Mouse (Mus musculus) megakaryocyte-erythroid progenitor cell, adult 5-6 weeks (primary cell): ENCODE results near the gene Pgm2. TPM values are rescaled to one million over a fixed set of nuclear protein-coding genes. Genes with fewer than 3 reads are reported as not detected.
A peak's percentile ranks its signal among the peaks of the same experiment; 100 is the strongest.

ENCODE experiments used
- ATAC-seq: replicated peaks from 2 replicates; pipeline ENCODE4 v1.8.0; 2016; ENCODE audit warnings: mild to moderate bottlenecking, inconsistent platforms; ENCODE audit not compliant: severe bottlenecking, poor library complexity, low FRiP score, low TSS enrichment
- total RNA-seq, 2 experiments: library from RNA; stranded (forward) in 1 of 2; stranded (reverse) in 1 of 2; fragments of 200-1000, 215-1000 nt in 1 of 2; fragments of >200 nt in 1 of 2; fragmentation: Nextera tagmentation in 1 of 2; gene quantifications; 2 replicates each; pipeline ENCODE4 v1.2.3; 2014 to 2017

The Pgm2 gene
- total RNA-seq, 2 experiments from 2014 or later, result 44.1 to 65.8 TPM

DNA sequence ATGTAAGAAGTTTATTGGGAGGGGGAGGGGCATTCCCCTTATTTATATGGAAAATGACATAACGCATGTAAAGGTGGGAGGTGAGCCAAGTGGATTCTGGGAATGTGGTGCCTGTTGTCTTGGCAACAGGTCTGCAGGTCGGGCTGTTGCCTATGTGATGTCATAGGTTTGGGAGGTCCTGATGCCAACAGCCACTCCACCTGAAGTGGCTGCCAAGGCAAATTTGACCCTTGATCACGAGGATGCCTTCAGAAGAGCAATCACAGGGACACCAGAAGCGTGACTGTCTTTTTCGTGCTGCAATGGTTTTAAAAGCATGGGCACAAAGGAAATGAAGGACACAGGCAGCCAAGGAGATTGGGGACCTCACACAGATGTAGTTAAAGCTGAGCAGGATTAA is 33.0 kb downstream of the Pgm2 start:
- no peak for ATAC-seq

DNA sequence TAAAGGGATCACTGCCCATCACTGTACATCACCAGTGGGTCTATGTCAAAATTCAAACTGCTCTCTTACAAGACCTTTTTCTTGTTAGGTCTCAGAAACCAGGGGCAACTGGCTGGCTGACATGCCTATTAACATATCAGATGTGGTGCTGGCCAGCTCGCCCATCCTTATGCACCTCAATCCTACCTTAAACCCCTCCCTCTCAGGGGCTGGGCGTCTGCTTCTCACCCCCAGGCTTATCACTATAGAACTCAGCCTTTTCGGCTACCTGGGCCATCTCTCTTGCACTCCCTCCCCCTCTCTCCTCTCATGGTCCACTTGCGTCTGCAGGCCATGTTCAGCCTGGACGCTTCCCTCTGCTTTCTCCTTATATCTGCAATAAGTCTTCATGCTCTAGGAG is 38.8 kb downstream of the Pgm2 start:
- ATAC-seq, result no peak

DNA sequence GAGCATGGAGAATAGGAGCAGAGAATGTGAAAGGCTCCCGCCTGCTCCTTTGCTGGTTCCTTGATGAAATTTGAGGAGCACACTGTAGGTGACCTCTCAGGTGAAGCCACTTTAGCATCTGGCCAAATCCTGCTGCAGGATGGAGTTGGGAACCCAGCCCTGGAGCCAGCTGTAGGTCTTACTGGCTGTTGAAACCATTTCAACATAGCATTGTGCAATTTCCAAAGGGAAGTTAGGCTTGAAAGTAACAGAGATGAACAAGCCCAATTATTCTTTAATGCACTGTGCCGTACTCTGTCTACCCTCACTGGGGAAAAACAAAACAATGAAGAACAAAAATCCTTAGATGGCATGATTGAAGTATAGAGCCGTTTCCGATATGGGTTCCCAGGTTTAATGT is 41.2 kb downstream of the Pgm2 start:
- no peak for ATAC-seq

DNA sequence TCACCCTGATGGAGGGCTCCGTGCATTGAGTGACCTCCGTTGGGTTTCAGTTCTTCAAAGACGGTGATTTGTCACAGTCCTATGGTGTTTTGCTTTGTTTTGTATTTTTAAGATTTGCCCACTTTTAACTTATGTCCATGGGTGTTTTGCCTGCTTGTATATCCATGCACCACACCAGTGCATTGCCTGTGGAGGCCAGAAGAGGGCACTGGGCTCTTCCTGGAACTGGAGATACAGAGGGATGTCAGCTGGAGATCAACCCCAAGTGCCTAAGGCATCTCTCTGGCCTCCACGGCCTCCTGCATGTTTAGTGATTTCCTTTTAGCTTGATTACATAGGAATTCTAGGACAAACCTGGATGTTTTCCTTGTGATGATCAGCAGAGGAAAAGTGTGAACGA is 43.6 kb downstream of the Pgm2 start:
- ATAC-seq, result peak; percentile 82

DNA sequence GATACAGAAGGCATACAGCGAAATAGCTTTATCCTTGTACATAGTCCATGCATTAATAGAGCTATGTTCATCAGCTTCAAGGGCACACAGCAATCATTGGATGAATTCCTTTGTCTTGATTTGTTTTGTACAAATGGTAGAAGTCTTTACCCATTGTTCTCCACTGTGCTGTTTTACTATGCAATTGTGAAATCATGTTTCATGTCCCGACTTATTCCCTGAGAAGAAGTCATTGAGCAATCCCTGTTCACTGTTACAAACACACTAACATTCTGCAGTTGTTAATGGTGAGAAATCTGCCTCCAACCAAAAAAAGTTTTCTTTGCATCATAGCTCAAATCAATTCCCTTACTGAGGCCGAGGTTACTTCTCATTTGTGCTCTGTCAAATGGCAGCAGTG is 47.5 kb downstream of the Pgm2 start:
- no peak for ATAC-seq

DNA sequence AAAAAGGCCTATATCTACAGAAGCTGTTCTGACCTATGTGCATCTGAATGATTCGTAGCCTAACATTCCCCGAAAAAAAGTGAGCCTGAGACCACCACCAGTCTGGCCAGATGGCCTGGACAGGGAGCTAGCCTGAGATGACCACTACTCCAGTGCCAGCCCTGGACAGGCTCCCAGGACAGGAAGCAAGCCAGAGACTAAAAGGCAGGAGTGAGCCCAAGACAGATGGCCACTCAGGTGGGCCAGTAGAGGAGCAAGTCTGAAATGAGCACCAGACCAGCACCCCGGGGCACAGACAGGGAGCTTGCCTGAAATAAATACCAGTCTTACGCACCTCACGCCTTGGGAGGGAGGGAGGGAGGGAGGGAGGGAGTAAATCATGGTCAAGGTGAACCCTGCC is 51.6 kb downstream of the Pgm2 start:
- ATAC-seq, result no peak

DNA sequence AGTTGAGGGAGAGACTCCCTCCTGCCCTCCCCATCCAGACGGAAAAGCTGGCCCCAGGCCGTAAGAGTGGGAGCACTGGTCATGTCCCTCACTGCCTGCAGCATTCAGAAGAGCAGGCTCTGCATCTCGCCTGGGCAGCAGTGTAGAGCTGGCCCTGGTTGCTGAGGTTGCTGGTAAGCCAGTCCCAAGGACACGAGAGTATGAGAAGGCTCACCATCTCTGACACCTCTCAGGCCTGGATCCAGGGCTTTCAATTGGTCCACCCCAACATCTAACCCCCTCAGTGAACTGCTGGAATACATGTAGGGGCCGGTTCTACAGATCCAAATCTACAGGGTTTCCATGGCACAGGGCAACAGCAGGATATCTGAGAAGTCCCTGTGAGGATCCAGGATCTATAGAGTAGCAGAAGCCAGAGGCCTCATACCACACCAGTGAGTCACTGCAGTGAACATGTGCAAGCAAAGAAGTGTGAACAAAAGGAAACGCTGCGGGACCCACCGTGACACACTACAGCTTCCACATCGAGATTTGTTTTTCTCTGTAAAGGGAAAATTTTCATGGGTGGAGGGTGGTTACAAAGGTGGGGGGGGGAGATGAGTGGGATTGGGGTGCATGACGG is 53.7 kb downstream of the Pgm2 start:
- no peak for ATAC-seq

DNA sequence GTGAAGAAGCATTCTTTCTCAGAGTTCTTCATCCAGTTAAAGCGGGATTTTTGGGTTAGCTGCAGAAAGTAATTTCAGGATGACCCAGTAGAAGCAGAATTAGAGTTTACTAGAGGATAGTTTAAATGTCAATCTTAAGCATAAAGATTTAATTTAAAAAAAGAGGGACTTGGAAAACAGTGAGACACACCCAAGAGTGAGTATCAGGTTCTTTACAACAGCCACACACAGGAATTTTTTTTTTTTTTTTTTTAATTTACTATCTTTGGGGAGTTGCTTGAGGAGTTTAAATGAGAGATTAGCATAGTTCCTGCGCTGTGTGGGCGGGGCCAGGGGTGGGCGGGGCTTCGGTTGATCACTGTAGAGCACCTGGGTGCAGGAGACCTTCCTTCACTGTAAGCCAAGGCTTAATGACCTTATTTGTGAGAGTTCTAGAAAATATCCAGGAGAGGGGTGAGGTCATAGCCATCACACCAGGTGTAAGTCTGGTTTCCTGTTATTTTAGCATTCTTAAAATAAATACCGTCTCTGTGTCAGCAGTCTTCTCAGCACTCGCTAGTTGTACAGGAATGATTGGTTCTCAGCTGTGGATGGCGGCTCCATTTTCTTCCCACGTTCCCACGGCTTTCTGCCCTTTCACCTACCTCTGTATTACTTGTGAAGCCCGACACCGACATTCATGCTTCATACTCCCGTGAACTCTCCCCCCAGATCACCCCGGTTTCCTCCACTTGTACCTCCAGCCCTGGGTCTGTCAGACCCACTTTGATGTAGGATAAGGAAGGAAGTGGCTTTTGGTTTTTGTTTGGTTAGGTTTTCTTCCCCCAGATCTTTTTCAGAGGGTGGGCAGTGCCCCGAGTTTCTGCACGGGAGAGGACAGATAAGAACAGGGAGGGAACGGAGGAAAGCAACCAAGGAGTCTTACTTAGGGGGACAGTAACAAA is 56.7 kb downstream of the Pgm2 start:
- ATAC-seq, result peak; percentile 73

DNA sequence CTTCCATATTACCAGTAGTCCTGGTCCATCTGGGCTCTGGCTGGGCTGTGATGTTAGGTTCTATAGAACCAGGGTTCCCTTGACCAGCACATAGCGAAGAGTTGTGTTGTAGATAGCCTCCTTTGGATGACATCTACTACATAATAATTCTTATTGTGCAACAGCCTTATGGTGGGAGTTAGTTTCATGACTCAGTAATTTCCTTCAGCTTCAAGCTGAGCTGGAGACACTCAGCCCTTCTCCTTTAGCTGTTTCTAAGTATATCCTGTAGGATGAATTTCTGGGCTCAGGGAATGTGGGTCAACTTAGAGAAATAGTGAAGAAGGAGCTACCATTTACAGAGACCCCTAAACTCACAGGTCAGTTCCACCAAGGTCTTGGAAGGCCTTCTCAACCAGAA is 60.6 kb downstream of the Pgm2 start:
- no peak for ATAC-seq

DNA sequence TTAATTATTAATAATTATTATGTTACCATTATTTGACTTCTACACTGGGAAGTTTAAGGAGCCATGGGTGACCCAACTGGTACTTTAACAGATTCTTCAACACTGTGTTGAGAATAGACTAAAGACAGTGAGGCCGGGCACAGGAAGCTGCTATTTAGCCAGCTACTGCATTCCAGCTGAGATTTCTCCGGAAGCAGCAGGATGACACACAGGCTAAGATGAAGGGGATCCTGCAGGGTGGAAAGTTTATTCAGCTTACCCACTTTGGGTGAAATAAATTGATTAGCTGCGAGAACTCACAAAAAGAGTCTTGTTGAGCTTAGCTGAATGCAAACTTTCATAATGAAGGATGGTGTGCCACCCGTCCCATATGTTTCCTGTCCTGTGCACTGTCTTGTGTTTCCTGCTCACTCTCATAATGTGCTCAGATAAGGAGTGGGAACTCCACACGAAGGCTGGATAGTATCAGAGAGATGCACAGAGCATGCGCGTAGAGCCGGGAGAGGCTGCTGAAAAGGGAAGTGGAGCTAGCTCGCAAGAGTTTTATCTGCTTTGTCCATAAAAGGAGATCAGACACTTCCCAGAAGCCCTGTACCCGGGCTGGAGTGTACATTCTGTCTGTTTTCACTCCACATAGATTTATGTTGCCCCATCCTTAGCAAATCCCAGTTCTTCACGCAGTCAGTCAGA is 63.3 kb downstream of the Pgm2 start, which contains the start of gene Tbc1d1:
Gene Tbc1d1 (plus strand): TSS at position 445 of the 690 bp plus-strand sequence.
- peak; percentile 43; the same call in 1 of the 2 replicates for ATAC-seq

DNA sequence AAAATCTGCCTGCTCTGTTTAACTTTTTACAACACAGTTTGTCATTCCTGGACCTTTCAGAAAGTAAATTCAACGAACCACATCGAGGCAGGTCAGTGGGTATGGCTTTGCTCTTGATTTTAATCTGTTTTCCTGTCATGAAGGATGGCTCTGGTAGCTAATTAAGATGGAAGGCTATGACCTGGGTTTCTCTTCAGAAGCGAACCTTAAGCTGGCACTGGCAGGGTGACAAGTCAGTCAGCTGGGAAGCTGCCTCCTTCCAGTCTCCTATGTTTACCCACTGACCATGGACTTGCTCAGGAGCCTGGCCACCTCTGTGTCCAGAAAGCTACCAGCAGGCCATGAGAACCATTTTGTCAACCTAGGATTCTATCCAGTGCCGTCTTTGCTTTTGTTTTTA is 63.8 kb downstream of the Pgm2 start:
- ATAC-seq, result no peak

DNA sequence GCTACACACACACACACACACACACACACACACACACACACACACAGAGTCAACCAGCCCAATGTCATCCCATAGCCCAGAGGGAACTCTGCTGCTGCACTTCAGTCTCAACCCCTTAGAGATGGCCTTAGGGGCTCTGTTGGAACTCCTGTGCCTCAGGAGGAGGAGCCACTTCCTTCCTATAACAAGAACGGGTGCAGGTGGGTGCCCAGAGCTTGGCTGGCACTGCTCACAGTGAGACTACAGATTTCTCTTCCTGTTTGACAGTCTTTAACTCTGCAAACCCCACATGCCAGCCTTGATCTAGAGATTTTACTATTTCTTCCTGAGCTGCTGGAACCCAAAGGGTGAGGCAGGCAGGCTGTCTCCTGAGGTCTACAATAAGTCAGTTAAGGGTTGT is 65.2 kb downstream of the Pgm2 start:
- no peak for ATAC-seq

DNA sequence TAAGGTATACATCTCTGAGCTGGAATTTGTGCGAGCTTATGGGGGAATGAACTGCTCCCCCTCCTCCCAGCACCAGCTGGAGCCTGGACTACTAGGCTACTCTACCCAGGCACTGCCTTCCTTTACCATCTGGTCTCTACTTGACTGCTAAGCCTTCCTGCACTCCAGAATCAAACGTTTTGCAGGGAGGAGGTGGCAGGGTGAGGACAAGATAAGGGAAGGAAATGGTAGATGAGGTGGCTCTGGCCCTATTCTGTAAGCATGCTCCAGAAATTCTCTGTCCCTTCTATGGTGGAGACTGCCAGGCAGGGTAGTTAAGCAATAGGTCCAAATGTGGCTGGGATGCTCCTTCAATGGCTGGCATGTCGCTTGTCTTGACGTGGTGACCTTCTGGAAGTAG is 65.8 kb downstream of the Pgm2 start:
- 0 out of 2 replicates have a peak, but pooled peaks have one; percentile 32 for ATAC-seq

DNA sequence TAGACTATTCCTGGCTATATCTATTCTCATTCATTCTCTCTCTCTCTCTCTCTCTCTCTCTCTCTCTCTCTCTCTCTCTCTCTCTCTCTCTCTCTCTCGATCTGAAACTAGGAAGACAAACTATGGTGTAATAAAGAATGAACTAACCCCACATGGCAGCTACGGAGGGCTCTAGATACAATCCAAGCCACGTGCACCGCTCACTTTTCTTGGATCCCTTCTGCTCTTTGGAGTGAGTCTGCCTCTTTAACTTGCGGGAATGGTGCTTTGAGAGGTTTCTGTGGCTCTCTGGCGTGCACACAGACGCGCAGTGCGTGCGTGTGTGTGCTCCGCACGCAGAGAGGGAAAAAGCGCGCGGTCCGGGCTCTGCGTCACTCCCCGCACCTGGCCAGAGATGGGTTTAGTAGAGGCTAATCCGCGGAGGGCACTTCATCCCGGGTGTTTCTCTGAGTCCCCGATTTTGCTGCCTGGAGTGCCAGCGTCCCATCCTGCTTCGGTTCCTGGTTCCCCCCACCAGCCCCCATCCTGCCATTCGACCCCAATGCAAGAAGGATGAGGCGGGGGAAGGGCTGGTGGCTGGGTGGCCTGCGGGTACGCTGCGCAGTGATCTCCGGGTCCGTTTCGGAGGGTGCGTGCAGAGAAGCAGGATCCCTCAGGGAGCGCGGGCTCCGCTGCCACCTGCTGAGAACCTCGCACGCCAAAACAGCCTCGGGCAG is 66.5 kb downstream of the Pgm2 start:
- ATAC-seq, result no peak

DNA sequence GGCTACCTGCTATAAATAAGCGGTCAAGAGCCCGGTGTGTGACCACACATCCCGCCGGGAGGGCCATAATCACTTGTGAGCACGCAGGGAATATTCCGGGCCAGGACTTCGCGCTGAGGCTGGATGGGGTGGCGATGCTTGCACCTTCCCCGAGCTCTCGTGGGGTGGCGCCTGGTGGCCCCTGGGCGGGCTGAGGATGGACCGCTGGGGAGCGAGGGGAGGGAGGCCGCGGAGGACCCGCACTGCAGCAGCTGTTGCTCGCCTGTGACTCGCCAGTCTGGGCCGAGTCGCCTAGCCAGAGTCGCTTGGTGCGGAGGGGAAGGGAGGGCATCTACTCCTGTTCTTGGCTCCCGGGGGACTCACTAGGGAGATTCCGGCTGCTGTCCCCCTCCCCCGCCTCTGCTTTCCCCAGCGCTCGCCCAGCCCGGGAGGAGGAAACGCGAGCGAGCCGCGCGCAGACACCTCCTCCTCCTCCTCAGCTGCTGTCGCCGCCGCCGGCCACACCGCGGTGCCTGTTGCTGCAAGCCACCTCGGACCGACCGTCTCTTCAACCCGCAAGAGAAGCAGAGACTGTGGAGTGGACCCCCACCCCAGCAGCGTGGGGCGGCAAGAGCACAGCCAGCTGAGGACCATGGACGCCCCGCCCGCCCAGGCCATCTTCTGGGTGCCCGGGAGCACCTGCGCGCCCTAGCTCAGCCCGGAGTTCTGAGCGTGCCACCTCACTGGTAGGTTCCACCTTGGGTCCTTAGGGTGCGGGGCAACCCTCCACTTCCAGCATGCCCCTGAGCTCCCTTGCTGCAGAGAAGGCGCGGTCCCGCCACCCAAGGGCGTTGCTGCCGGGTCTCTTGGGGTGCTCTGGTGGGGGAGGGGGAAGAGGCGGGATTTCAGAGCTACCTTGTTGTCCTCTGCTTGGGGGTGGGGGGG is 67.3 kb downstream of the Pgm2 start:
- peak; percentile 40 for ATAC-seq

DNA sequence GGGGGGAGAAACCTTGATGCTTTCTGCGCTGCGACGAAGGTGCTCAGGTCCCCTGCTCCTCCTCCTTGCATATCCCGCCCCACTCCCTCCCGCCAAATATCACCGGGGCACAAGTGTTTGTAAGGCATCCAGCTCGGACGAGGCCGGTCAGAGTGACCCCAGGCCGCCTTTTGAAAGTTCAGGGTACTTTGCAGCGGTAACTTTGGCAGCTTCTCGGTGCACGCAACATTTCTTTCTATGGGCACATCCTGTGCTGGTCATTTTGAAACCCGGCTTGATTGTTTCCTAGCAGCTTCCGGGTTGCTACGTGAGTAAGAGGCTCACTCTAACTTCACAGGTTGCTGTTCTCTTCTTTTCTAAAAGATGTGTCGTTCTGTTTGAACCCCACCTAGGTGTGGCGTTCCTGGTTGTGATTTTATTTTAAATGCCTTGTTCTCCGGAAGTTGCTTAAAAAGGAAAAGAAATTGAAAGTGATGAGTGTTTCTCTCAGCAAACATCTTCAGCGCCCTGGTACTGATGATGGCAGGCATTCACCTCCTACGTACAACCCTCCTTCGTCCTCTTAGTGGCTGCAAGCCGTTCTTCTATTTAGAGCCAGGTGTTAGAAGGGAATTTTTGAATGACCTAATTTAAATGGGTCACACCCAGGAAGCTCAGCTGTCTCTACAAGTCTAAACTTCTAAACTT is 68.1 kb downstream of the Pgm2 start:
- ATAC-seq, result no peak

DNA sequence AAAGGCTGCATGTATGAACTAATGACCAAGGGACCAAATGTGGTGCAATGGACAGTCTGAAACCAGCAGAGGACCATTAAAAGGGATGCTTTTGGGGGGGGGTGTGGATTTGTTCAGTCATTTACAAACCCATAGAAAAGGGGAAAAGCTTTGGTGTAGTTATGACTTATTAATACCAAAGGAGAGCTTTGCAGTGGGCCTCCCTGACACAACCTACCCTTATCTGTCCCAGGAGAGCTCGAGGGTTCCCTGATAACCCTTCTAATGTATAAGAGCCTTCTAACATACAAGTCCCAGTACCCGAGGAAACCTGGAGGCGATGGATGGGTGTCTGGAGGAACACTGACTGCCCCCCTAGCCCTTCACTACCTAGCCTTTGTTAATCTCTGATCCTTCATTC is 69.2 kb downstream of the Pgm2 start:
- ATAC-seq, result no peak

DNA sequence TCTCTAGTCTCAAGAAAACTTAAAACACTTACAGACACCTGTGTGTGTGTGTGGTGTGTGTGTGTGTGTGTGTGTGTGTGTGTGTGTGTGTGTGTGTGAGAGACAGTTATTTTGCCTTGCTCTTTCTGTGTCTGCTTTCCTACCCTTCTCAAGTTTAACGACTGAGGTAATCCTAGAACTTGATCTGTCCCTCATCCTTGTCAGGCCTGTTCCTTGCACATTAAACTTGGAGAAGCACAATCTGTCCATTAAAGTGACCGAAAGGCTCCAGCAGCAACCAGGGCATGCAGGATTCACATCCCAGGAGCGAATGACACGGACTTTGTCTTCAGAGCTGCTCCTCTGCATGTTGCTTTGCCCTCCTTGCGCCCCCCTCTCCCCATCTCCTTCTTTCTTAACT is 69.8 kb downstream of the Pgm2 start:
- ATAC-seq, result no peak
